Mouse (Mus musculus) layer of hippocampus, adult 18-20 months (tissue): ENCODE measurements at regions not wholly inside any gene's neighbourhood (a gene's known extent, or its start where the extent isn't known, plus 50 kb on each side); places are given as distances from the start of the nearest gene placed in this dataset.
"Not testable (repeated sequence)": the region's sequence is repeated elsewhere in the genome, so short reads cannot be mapped to it uniquely, and the experiment has no call there.

Source experiments
- DNase-seq, 2 experiments: peaks; one replicate each; pipeline ENCODE4 v3.0.0; 2022; ENCODE audit warnings: low spot score in 2 of 2

DNA sequence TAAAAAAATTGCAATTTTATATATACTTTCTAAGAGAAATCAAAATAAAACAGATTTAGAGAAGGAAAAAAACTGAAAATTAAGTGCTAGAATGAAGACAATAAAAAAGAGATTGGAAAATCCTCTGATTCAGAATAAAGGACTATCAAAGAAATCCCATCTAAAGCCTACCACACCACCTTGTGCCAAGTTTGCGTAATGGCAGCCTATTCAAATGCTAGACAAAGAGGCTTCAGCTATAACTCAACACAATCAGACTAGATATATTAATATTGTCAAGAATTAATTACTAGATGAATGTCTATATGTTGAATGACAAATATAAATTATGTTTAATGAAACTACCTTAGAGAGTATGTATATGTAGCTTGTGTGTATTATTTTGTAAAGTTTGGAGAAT lies 221.9 kb upstream of the Ascc3 start:
- DNase-seq, result peak in 1 of 2 experiments; percentile 49

DNA sequence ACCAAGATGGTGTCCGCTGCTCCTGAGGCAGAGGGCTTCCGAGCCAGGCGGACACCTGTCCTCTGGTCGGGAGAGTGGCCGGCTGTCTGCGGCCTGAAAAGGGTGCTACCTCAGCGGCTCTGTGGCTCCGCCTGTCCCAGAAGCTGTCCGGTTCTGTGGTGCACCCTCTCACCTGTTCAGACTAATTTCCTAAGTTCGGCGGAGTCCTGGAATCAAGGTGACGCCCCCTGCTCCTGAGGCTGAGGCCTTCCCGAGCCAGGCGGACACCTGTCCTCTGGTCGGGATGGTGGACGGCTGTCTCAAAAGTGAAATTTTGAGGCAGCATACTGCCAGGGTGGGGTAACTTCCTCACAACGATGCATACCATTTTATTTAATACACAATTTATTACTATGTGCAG lies 199.9 kb upstream of the Ascc3 start:
- not testable (repeated sequence) for DNase-seq
